Mouse (Mus musculus) erythroblast, embryonic 14.5 days (primary cell): ENCODE measurements around the gene Hnrnpul2. TPM values are rescaled to one million over a fixed set of nuclear protein-coding genes. Genes with fewer than 3 reads are reported as not detected.
A peak's percentile ranks its signal among the peaks of the same experiment; 100 is the strongest.
"Not testable (repeated sequence)": the region's sequence is repeated elsewhere in the genome, so short reads cannot be mapped to it uniquely, and the experiment has no call there.

Experiments
- H3K27me3 ChIP-seq: 2 replicates; pipeline ENCODE4 v1.6.1; 2012; ENCODE audit warnings: inconsistent platforms; ENCODE audit not compliant: control insufficient read depth
- H3K36me3 ChIP-seq: 2 replicates; pipeline ENCODE4 v1.6.1; 2012; ENCODE audit warnings: mild to moderate bottlenecking, inconsistent platforms; ENCODE audit not compliant: control insufficient read depth
- H3K4me1 ChIP-seq: 2 replicates; pipeline ENCODE4 v1.6.1; 2012; ENCODE audit warnings: inconsistent platforms; ENCODE audit not compliant: control insufficient read depth
- H3K4me3 ChIP-seq: replicated peaks from 2 replicates; pipeline ENCODE3; 2012; ENCODE audit warnings: moderate library complexity, mild to moderate bottlenecking, inconsistent platforms
- H3K9me3 ChIP-seq: 2 replicates; pipeline ENCODE4 v1.6.1; 2012; ENCODE audit warnings: low read length, inconsistent platforms, mixed read lengths; ENCODE audit not compliant: control insufficient read depth
- GATA1 ChIP-seq: IDR thresholded peaks from 2 replicates; pipeline ENCODE4 v1.6.1; 2012; ENCODE audit warnings: low read length, inconsistent platforms, mixed read lengths
- TAL1 ChIP-seq: IDR thresholded peaks from 3 replicates; pipeline ENCODE4 v1.6.1; 2012; ENCODE audit warnings: low read length, inconsistent platforms, mixed read lengths
- polyA plus RNA-seq: library from polyadenylated mRNA; stranded (reverse); fragments of >175 nt; gene quantifications from 2 replicates; pipeline ENCODE4 v1.2.3, GENCODE M21; 2012

The Hnrnpul2 gene
- polyA plus RNA-seq, 1 experiment = 10.2 TPM

- H3K9me3 ChIP-seq = no peaks in the 10 kb centered on the region
- H3K36me3 ChIP-seq = peaks cover 63% of the 10 kb centered on the region
- H3K4me1 ChIP-seq = peaks cover 19% of the 10 kb centered on the region
- no peaks in the 10 kb centered on the region for H3K27me3 ChIP-seq
- no peak overlapping the region for H3K4me3 ChIP-seq
- TF ChIP-seq GATA1 = no peak
- no peak for TF ChIP-seq TAL1
Measured at GRCm38 (mm10) chr19:8844371-8845129, 24.7 kb downstream of the Hnrnpul2 start.

- Histone ChIP-seq H3K4me1 (peaks cover 8% of the 10 kb centered on the region), H3K27me3 (peaks cover 9% of the 10 kb centered on the region)
- TF ChIP-seq GATA1 (no peak), TAL1 (no peak)
Measured at GRCm38 (mm10) chr19:8848356-8848755, 28.5 kb downstream of the Hnrnpul2 start.

DNA sequence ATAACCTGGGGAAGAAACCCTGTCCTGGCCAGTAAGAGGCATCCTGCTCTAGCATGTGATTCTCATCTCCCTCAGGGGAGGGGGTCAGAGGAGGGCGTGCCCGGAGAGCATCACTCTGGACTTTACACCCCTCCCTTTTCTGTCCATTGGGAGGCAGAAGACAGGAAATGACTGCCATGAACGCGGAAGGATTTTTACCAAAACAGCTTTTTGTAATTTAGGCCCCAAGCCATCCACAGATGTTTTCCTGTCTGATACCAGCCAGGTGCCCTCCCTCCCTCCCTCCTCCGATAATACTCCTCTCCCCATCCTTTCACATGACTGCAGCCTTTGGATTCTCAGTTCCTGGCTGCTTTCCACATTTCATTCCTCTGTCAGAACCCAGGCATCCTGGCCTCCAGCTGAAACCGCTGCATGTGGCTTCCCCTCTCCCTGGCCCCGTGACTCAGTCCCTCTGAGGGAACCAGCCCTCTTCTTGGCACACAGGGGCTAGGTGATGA, 30.6 kb downstream of the Hnrnpul2 start, which contains the start of gene Lrrn4cl:
Gene Lrrn4cl, plus strand, starts transcription at position 367 of the 500 bp plus-strand sequence.
- no peaks in the 10 kb centered on the region for H3K9me3 ChIP-seq
- H3K4me3 ChIP-seq = no peak within 1 kb of the TSS
- peaks cover 34% of the 10 kb centered on the region for H3K36me3 ChIP-seq
- TF ChIP-seq GATA1 (no peak), TAL1 (no peak)
- H3K27me3 ChIP-seq = peaks cover 11% of the 10 kb centered on the region
- H3K4me1 ChIP-seq = peaks cover 8% of the 10 kb centered on the region

More at GRCm38 (mm10) chr19:8848356-8848755, 28.5 kb downstream of the Hnrnpul2 start:
- H3K9me3 ChIP-seq = no peaks in the 10 kb centered on the region
- H3K36me3 ChIP-seq = peaks cover 45% of the 10 kb centered on the region
- no peak overlapping the region for H3K4me3 ChIP-seq

GRCm38 (mm10) chr19:8851639-8852038, 31.8 kb downstream of the Hnrnpul2 start:
- no peak overlapping the region for H3K4me3 ChIP-seq
- no peaks in the 10 kb centered on the region for H3K9me3 ChIP-seq
- no peak for TF ChIP-seq GATA1
- TF ChIP-seq TAL1 = no peak
- H3K4me1 ChIP-seq = peaks cover 8% of the 10 kb centered on the region
- H3K36me3 ChIP-seq = peaks cover 22% of the 10 kb centered on the region
- H3K27me3 ChIP-seq = peaks cover 11% of the 10 kb centered on the region

DNA sequence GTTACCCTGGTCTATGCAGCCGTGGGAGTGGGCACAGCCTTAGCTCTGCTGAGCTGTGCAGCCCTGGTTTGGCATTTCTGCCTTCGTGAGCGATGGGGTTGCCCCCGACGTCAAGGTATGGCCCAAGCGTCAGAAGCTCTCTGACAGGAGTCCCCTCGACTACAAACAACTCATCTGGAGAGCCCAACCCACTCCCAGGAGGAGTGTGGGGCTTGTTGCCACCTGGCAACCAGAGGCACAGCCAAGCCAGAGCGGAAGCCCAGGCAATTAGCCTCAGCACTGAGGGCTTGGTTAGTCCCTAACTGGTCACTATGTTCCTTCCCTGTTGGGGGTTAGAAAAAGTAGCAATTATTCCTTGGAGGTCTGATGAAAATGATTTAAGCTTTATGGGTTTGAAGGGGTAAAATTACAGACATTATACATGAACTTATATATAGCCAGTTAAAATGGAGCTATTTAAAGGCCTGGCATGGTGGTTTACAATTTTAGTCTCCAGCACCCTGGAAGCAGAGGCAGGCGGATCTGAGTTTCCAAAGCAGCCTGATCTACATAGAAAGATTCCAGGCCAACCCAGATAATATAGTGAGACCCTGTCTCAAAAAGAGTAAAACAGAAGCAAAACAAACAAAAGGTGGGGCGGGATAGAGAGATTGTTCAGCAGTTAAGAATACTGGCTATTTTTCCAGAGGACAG, 32.6 kb downstream of the Hnrnpul2 start:
- H3K4me1 ChIP-seq = peaks cover 8% of the 10 kb centered on the region
- H3K9me3 ChIP-seq = no peaks in the 10 kb centered on the region
- TF ChIP-seq TAL1 (no peak), GATA1 (no peak)
- peaks cover 11% of the 10 kb centered on the region for H3K27me3 ChIP-seq
- no peak overlapping the region for H3K4me3 ChIP-seq
- peaks cover 15% of the 10 kb centered on the region for H3K36me3 ChIP-seq

GRCm38 (mm10) chr19:8853117-8853516, 33.3 kb downstream of the Hnrnpul2 start:
- H3K4me1 ChIP-seq = peaks cover 8% of the 10 kb centered on the region
- no peaks in the 10 kb centered on the region for H3K9me3 ChIP-seq
- peaks cover 7% of the 10 kb centered on the region for H3K36me3 ChIP-seq
- H3K4me3 ChIP-seq = no peak overlapping the region
- peaks cover 11% of the 10 kb centered on the region for H3K27me3 ChIP-seq
- no peak for TF ChIP-seq GATA1
- TF ChIP-seq TAL1 = no peak

- Histone ChIP-seq H3K9me3 (no peaks in the 10 kb centered on the region), H3K36me3 (no peaks in the 10 kb centered on the region), H3K4me3 (no peak overlapping the region), H3K27me3 (0 out of 2 replicates have a peak, but pooled peaks cover 2% of the 10 kb centered on the region), H3K4me1 (no peaks in the 10 kb centered on the region)
- TF ChIP-seq GATA1 (no peak), TAL1 (no peak)
Measured at GRCm38 (mm10) chr19:8857689-8858088, 37.9 kb downstream of the Hnrnpul2 start.

DNA sequence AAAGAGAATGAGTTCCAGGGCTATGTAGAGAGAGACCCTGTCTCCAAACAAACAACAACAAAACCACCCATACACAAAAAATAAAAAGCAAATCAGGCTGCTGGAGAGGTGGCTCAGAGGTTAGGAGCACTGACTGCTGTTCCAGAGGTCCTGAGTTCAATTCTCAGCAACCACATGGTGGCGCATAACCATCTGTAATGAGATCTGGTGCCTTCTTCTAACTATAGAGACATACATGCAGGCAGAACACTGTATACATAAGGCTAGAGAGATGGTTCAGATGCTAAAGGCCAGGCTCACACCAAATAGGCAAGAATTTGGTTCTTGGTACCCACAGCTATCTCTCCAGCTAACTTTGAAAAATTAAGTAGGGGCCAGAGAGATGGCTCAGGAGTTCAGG, 39.2 kb downstream of the Hnrnpul2 start:
- H3K4me1 ChIP-seq = no peaks in the 10 kb centered on the region
- H3K4me3 ChIP-seq = no peak overlapping the region
- H3K9me3 ChIP-seq = no peaks in the 10 kb centered on the region
- H3K27me3 ChIP-seq = 0 out of 2 replicates have a peak, but pooled peaks cover 2% of the 10 kb centered on the region
- H3K36me3 ChIP-seq = no peaks in the 10 kb centered on the region
- no peak for TF ChIP-seq TAL1
- no peak for TF ChIP-seq GATA1

GRCm38 (mm10) chr19:8864265-8864664, 44.5 kb downstream of the Hnrnpul2 start:
- Histone ChIP-seq H3K4me3 (no peak overlapping the region), H3K9me3 (no peaks in the 10 kb centered on the region), H3K4me1 (no peaks in the 10 kb centered on the region; the same call in 1 of the 2 replicates), H3K27me3 (no peaks in the 10 kb centered on the region), H3K36me3 (no peaks in the 10 kb centered on the region)
- TF ChIP-seq GATA1 (no peak), TAL1 (no peak)

DNA sequence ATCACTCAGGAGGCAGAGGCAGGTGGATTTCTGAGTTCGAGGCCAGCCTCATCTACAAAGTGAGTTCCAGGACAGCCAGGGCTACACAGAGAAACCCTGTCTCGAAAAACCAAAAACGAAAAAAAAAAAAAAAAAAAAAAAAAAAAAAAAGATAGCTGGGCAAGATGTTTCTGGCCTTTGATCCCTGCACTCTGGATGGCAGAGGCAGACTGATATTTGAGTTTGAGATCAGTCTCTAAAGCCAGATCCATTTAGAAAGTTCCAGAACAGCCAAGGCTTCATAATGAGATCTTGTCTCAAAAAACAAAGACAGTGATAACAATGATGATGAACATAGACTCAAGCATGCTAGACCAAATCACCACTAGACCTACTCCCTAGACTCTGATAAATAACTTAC, 50.6 kb downstream of the Hnrnpul2 start:
- H3K9me3 ChIP-seq, H3K27me3 ChIP-seq: not testable (repeated sequence)
- Histone ChIP-seq H3K4me3 (peak overlapping the region; percentile 90), H3K4me1 (peaks cover 45% of the 10 kb centered on the region), H3K36me3 (peaks cover 31% of the 10 kb centered on the region)
